Mouse (Mus musculus) adipocyte (in vitro differentiated cells): ENCODE results near the gene Dpp8.
"Not testable (repeated sequence)": the region's sequence is repeated elsewhere in the genome, so short reads cannot be mapped to it uniquely, and the experiment has no call there.

Source experiments
- DNase-seq: peaks from one replicate; pipeline ENCODE4 v3.0.0-alpha.2; 2016; ENCODE audit warnings: low spot score

The Dpp8 gene

GRCm38 (mm10) chr9:65032269-65033108 lies at the start of gene Dpp8:
TSS of gene Dpp8 (plus strand) at chr9:65032414.
- DNase-seq, result peak; percentile 91

- no peak for DNase-seq
Measured at GRCm38 (mm10) chr9:64985037-64985794, 47.0 kb upstream of the Dpp8 start.

- no peak for DNase-seq
Measured at GRCm38 (mm10) chr9:64985807-64986206, 46.4 kb upstream of the Dpp8 start.

- DNase-seq, result no peak
Measured at GRCm38 (mm10) chr9:64987651-64988050, 44.6 kb upstream of the Dpp8 start.

- no peak for DNase-seq
Measured at GRCm38 (mm10) chr9:64988443-64988842, 43.8 kb upstream of the Dpp8 start.

- no peak for DNase-seq
Measured at GRCm38 (mm10) chr9:64990291-64990690, 41.9 kb upstream of the Dpp8 start.

GRCm38 (mm10) chr9:64995464-64995863 lies 36.8 kb upstream of the Dpp8 start:
- not testable (repeated sequence) for DNase-seq

- DNase-seq, result no peak
Measured at GRCm38 (mm10) chr9:65001481-65001880, 30.7 kb upstream of the Dpp8 start.

GRCm38 (mm10) chr9:65005737-65006136 lies 26.5 kb upstream of the Dpp8 start:
- DNase-seq, result no peak

- DNase-seq, result no peak
Measured at GRCm38 (mm10) chr9:65010632-65011031, 21.6 kb upstream of the Dpp8 start.

- no peak for DNase-seq
Measured at GRCm38 (mm10) chr9:65011304-65011703, 20.9 kb upstream of the Dpp8 start.

GRCm38 (mm10) chr9:65015461-65016222 lies 16.6 kb upstream of the Dpp8 start:
- DNase-seq, result no peak

- no peak for DNase-seq
Measured at GRCm38 (mm10) chr9:65016241-65016977, 15.8 kb upstream of the Dpp8 start.

- DNase-seq, result no peak
Measured at GRCm38 (mm10) chr9:65016978-65017827, 15.0 kb upstream of the Dpp8 start.

- DNase-seq, result no peak
Measured at GRCm38 (mm10) chr9:65017896-65018295, 14.3 kb upstream of the Dpp8 start.

GRCm38 (mm10) chr9:65018588-65019121 lies 13.6 kb upstream of the Dpp8 start:
- DNase-seq, result no peak

- DNase-seq, result no peak
Measured at GRCm38 (mm10) chr9:65019146-65019545, 13.1 kb upstream of the Dpp8 start.

GRCm38 (mm10) chr9:65020128-65020527 lies 12.1 kb upstream of the Dpp8 start:
- DNase-seq, result no peak

GRCm38 (mm10) chr9:65020991-65021886 lies 11.0 kb upstream of the Dpp8 start, which contains the start of gene Hacd3:
TSS of gene Hacd3 (minus strand) at chr9:65021693.
- DNase-seq, result peak; percentile 89
